Mouse (Mus musculus): ENCODE data around the gene Exoc6. TPM values are rescaled to one million over a fixed set of nuclear protein-coding genes. Genes with fewer than 3 reads are reported as not detected.

Exoc6 gene
- polyA plus RNA-seq, 1 experiment: 4.5 TPM

DNA sequence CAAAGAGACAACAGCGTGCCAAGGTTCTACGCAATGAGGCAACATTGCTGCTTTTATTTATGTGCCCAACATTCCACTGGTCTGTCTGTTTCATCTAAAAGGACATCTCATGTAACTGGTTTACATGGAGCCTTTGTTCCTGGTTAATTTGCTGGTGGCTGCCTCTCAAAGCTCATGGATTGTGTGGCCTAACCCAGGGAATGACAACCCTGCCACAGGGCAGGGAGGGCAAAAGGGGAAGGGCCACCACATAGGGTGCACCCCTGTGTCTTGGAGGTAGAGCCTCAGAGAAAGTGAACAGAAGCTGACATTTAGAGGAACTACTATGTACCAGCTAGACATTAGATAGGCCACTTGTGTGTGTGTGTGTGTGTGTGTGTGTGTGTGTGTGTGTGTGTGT is 177.1 kb downstream of the Exoc6 start:
- no peaks in the 10 kb centered on the region for H3K27me3 ChIP-seq (ENCODE audit: control insufficient read depth, insufficient read depth, insufficient read length)
- H3ac ChIP-seq (ENCODE audit: control insufficient read depth, insufficient read length): no peak overlapping the region
- H3K36me3 ChIP-seq (ENCODE audit: control insufficient read depth, insufficient read depth): no peaks in the 10 kb centered on the region
- no peak for TF ChIP-seq SRF (IDR thresholded peaks at IDR 0.05; ENCODE audit: control insufficient read depth, insufficient read length, low read depth)
- TF ChIP-seq REST (IDR thresholded peaks at IDR 0.05; ENCODE audit: insufficient read depth, insufficient read length): no peak
- no peak for TF ChIP-seq TCF12 (IDR thresholded peaks at IDR 0.05; ENCODE audit: insufficient read depth, poor library complexity, severe bottlenecking)
- TF ChIP-seq TCF3 (IDR thresholded peaks at IDR 0.05; ENCODE audit: insufficient read length, low read depth): no peak
- TF ChIP-seq USF1 (IDR thresholded peaks at IDR 0.05; ENCODE audit: low read depth): no peak
- no peak for TF ChIP-seq POLR2AphosphoS2 (IDR thresholded peaks at IDR 0.05; ENCODE audit: insufficient read length, low read depth)
- no peak for TF ChIP-seq MYOD1 (IDR thresholded peaks at IDR 0.05; ENCODE audit: control insufficient read depth in 1 of 3, insufficient read length in 2 of 3, low read depth in 2 of 3)
- no peak for TF ChIP-seq MYOG (IDR thresholded peaks at IDR 0.05; ENCODE audit: control insufficient read depth in 1 of 3, insufficient read depth in 1 of 3, insufficient read length in 2 of 3, low read depth in 2 of 3)
- no peak for TF ChIP-seq E2F4 (IDR thresholded peaks at IDR 0.05; ENCODE audit: insufficient read depth)
- TF ChIP-seq POLR2A (IDR thresholded peaks at IDR 0.05; ENCODE audit: insufficient read length, low read depth): no peak
- no peak for TF ChIP-seq CEBPB (IDR thresholded peaks at IDR 0.05; ENCODE audit: insufficient read depth, poor library complexity, severe bottlenecking)
- TF ChIP-seq MAX (IDR thresholded peaks at IDR 0.05; ENCODE audit: low read depth): no peak
- no peak overlapping the region for H3K4me2 ChIP-seq (ENCODE audit: low read depth)
- no peak overlapping the region for H3K4me3 ChIP-seq
- no peaks in the 10 kb centered on the region for H3K79me2 ChIP-seq (ENCODE audit: control insufficient read depth, insufficient read depth)

Other genes with a start within 250 kb of the Exoc6 start
- 12.0 TPM for gene Ide, start 212.6 kb upstream of the Exoc6 start, polyA plus RNA-seq (2012; fragmentation: generic; extraction: Trizol)
- 4.1 TPM for gene Kif11, start 174.0 kb upstream of the Exoc6 start, polyA plus RNA-seq (2012; fragmentation: generic; extraction: Trizol)
- gene Hhex, start 115.6 kb upstream of the Exoc6 start, polyA plus RNA-seq (2012; fragmentation: generic; extraction: Trizol): 0.44 TPM
- gene Cyp26c1, start 135.2 kb downstream of the Exoc6 start, polyA plus RNA-seq (2012; fragmentation: generic; extraction: Trizol): 0.17 TPM
- 0.35 TPM for gene Cyp26a1, start 147.4 kb downstream of the Exoc6 start, polyA plus RNA-seq (2012; fragmentation: generic; extraction: Trizol)

Data from myocyte (in vitro differentiated cells).